Mouse (Mus musculus) olfactory bulb, adult 2 months (tissue): ENCODE measurements around the gene Slc16a11. TPM values are rescaled to one million over a fixed set of nuclear protein-coding genes. Genes with fewer than 3 reads are reported as not detected.

Experiments used
- H3K27ac ChIP-seq: fragments of 200-500 bp; 2 replicates; pipeline ENCODE4 v1.5.1; 2012; ENCODE audit warnings: low read depth, low read length; ENCODE audit not compliant: insufficient read depth
- H3K4me1 ChIP-seq: fragments of 200-500 bp; 2 replicates; pipeline ENCODE4 v1.6.1; 2012; ENCODE audit warnings: low read length; ENCODE audit not compliant: control insufficient read depth, insufficient read depth
- H3K4me3 ChIP-seq: fragments of 200-500 bp; 2 replicates; pipeline ENCODE4 v1.5.1; 2012; ENCODE audit warnings: mild to moderate bottlenecking, low read depth, low read length, moderate library complexity; ENCODE audit not compliant: insufficient read depth
- CTCF ChIP-seq: fragments of 200-500 bp; IDR thresholded peaks from 2 replicates; pipeline ENCODE4 v1.5.1; 2012; ENCODE audit warnings: low read depth, mild to moderate bottlenecking, low read length, moderate library complexity; ENCODE audit not compliant: insufficient read depth
- POLR2A ChIP-seq: fragments of 200-500 bp; IDR thresholded peaks from 2 replicates; pipeline ENCODE4 v1.6.1; 2012; ENCODE audit warnings: mild to moderate bottlenecking, low read depth, low read length, moderate library complexity; ENCODE audit not compliant: insufficient read depth
- WGBS: fragments of 180-500 bp; shearing (Covaris S2); methylation state at CpG from one replicate; pipeline ENCODE4 v1.1.7; 2018; 5-methylcytosine and 5-hydroxymethylcytosine counted together
- polyA plus RNA-seq: library from polyadenylated mRNA; stranded (reverse); fragments of >200 nt; gene quantifications from 2 replicates; pipeline ENCODE4 v1.2.4, GENCODE M21; 2012; ENCODE audit warnings: low replicate concordance; ENCODE audit not compliant: missing spikeins, insufficient read depth, insufficient read length

Gene Slc16a11
- polyA plus RNA-seq, 1 experiment = not detected

- TF ChIP-seq POLR2A (no peak), CTCF (no peak)
- Histone ChIP-seq H3K4me1 (peaks cover 12% of the 10 kb centered on the region), H3K4me3 (no peak overlapping the region), H3K27ac (no peak overlapping the region)
- 85% methylated on average over 4 of the region's 4 CpGs for WGBS
These were observed 46.5 kb downstream of the Slc16a11 start for GRCm38 (mm10) chr11:70259035-70259434.

- WGBS = 64% methylated on average over 3 of the region's 3 CpGs
- Histone ChIP-seq H3K4me3 (no peak overlapping the region), H3K4me1 (no peaks in the 10 kb centered on the region; the same call in 1 of the 2 replicates), H3K27ac (no peak overlapping the region)
- no peak for TF ChIP-seq CTCF
- no peak for TF ChIP-seq POLR2A
These were observed 52.7 kb downstream of the Slc16a11 start for GRCm38 (mm10) chr11:70265252-70265651.

- TF ChIP-seq POLR2A (no peak), CTCF (no peak)
- Histone ChIP-seq H3K4me1 (no peaks in the 10 kb centered on the region; the same call in 1 of the 2 replicates), H3K27ac (no peak overlapping the region), H3K4me3 (no peak overlapping the region)
- 77% methylated on average over 4 of the region's 4 CpGs for WGBS
These were observed 53.3 kb downstream of the Slc16a11 start for GRCm38 (mm10) chr11:70265819-70266218.

Other genes starting within 250 kb of the Slc16a11 start
- gene Cldn7, start 248.0 kb upstream of the Slc16a11 start, polyA plus RNA-seq = not detected in 2 replicates
- not detected in 2 replicates for gene Ctdnep1, start 231.6 kb upstream of the Slc16a11 start, polyA plus RNA-seq
- gene Elp5, start 230.2 kb upstream of the Slc16a11 start, polyA plus RNA-seq = not detected in 2 replicates
- not detected in 2 replicates for gene Gabarap, start 221.6 kb upstream of the Slc16a11 start, polyA plus RNA-seq
- not detected in 2 replicates for gene Phf23, start 217.0 kb upstream of the Slc16a11 start, polyA plus RNA-seq
- gene Dvl2, start 212.2 kb upstream of the Slc16a11 start, polyA plus RNA-seq = not detected in 2 replicates
- not detected in 2 replicates for gene Acadvl, start 197.3 kb upstream of the Slc16a11 start, polyA plus RNA-seq
- gene Dlg4, start 195.8 kb upstream of the Slc16a11 start, polyA plus RNA-seq = 210 and 442 TPM in 2 replicates
- not detected in 2 replicates for gene Asgr1, start 158.7 kb upstream of the Slc16a11 start, polyA plus RNA-seq
- not detected in 2 replicates for gene Asgr2, start 120.1 kb upstream of the Slc16a11 start, polyA plus RNA-seq
- not detected in 2 replicates for gene Mgl2, start 82.4 kb upstream of the Slc16a11 start, polyA plus RNA-seq
- gene Clec10a, start 56.6 kb upstream of the Slc16a11 start, polyA plus RNA-seq = not detected in 2 replicates
- not detected in 2 replicates for gene Slc16a13, start 8.3 kb downstream of the Slc16a11 start, polyA plus RNA-seq
- not detected in 2 replicates for gene Bcl6b, start 17.0 kb downstream of the Slc16a11 start, polyA plus RNA-seq
- not detected in 2 replicates for gene 0610010K14Rik, start 25.2 kb downstream of the Slc16a11 start, polyA plus RNA-seq
- not detected in 2 replicates for gene Gm21988, start 27.1 kb downstream of the Slc16a11 start, polyA plus RNA-seq
- not detected in 2 replicates for gene Rnasek, start 27.1 kb downstream of the Slc16a11 start, polyA plus RNA-seq
- not detected in 2 replicates for gene Alox12, start 42.6 kb downstream of the Slc16a11 start, polyA plus RNA-seq
- not detected in 2 replicates for gene Alox12e, start 109.9 kb downstream of the Slc16a11 start, polyA plus RNA-seq
- not detected in 2 replicates for gene Alox15, start 139.3 kb downstream of the Slc16a11 start, polyA plus RNA-seq
- not detected in 2 replicates for gene Pelp1, start 197.3 kb downstream of the Slc16a11 start, polyA plus RNA-seq
- gene Arrb2, start 219.9 kb downstream of the Slc16a11 start, polyA plus RNA-seq = not detected in 2 replicates
- not detected in 2 replicates for gene Med11, start 239.2 kb downstream of the Slc16a11 start, polyA plus RNA-seq
- gene Zmynd15, start 246.7 kb downstream of the Slc16a11 start, polyA plus RNA-seq = not detected in 2 replicates
- gene Cxcl16, start 247.2 kb downstream of the Slc16a11 start, polyA plus RNA-seq = not detected in 2 replicates